Mouse (Mus musculus): ENCODE results near the gene Pigg.

- TF ChIP-seq CTCF (IDR thresholded peaks at IDR 0.05; ENCODE audit: control insufficient read depth, insufficient read depth, insufficient read length), result no peak
- no peak for TF ChIP-seq MYOG (IDR thresholded peaks at IDR 0.05; ENCODE audit: control insufficient read depth, extremely low read depth, insufficient read length)
- TF ChIP-seq MAX (IDR thresholded peaks at IDR 0.05), result no peak
- TF ChIP-seq FOSL1 (IDR thresholded peaks at IDR 0.05; ENCODE audit: insufficient read depth, low read length, poor library complexity, severe bottlenecking), result no peak
Measured at GRCm38 (mm10) chr5:108343680-108344170, 31.3 kb downstream of the Pigg start.

Data from C2C12 (cell line).